In the genomic region with DNA sequence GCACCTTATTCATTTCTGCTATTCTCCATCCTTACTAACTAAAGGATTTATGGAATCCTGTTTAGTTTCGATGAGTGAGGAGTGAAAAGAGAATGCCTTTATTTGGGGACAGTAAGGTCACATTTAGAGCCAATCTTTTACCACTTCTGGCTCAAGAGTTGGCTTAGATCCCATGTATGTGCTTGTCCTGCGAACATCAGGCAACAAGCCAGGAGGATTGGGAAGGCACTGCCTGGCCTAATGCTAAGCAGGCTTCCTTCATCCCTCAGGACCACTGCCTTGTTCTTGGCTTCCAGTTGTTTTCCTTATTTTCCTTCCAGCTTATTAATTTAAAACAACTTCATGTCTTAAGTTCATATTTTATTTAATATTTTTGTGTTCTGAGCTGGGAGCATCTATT, we compare ENCODE assay signal across 22 mouse cellular contexts.
DNase-seq lines count a peak whose midpoint lies in the region; ATAC-seq and TF ChIP-seq lines count a peak whose summit lies in the region.
"Had no signal": no experiment of that assay in that cellular context is flagged by ENCODE, and none has a peak within 500 bp of the region (broad histone marks: within the 10 kb centered on the region; RNA-seq: fewer than 3 reads in every experiment).

No protein-coding gene starts in this region.

- H3K4me1 ChIP-seq in embryonic facial prominence, embryonic 14.5 days (ENCODE audit: control insufficient read depth, insufficient read depth, low read length): no peaks in the 10 kb centered on the region
- H3K4me1 ChIP-seq in embryonic facial prominence, embryonic 10.5 days: no peaks in the 10 kb centered on the region
- no peaks in the 10 kb centered on the region for H3K4me1 ChIP-seq in lung, embryonic 14.5 days (ENCODE audit: insufficient read depth)
- H3K4me1 ChIP-seq: forebrain, embryonic 10.5 days; heart, embryonic 13.5 days; limb, embryonic 15.5 days; megakaryocyte, embryonic 14.5 days; neural tube, embryonic 12.5 days had no signal

- H3K27me3 ChIP-seq in embryonic facial prominence, embryonic 14.5 days (replicated peaks; ENCODE audit: control insufficient read depth, insufficient read depth, low read length): no peaks in the 10 kb centered on the region
- no peaks in the 10 kb centered on the region for H3K27me3 ChIP-seq in embryonic facial prominence, embryonic 10.5 days (replicated peaks; ENCODE audit: low read depth, poor library complexity, severe bottlenecking)
- H3K27me3 ChIP-seq in lung, embryonic 14.5 days (ENCODE audit: insufficient read depth, low read length): no peaks in the 10 kb centered on the region
- H3K27me3 ChIP-seq: heart, embryonic 13.5 days; limb, embryonic 15.5 days; megakaryocyte, embryonic 14.5 days; neural tube, embryonic 12.5 days; Patski had no signal

- H3K9ac ChIP-seq in embryonic facial prominence, embryonic 14.5 days (ENCODE audit: low read depth, low read length): no peak overlapping the region
- H3K9ac ChIP-seq in lung, embryonic 14.5 days: no peak overlapping the region
- H3K9ac ChIP-seq: heart, embryonic 13.5 days; hindbrain, embryonic 14.5 days; limb, embryonic 15.5 days; liver, postnatal 0 days; neural tube, embryonic 12.5 days had no signal

- 73% methylated on average over 2 of the region's 2 CpGs for WGBS in embryonic facial prominence, embryonic 14.5 days
- WGBS in embryonic facial prominence, embryonic 10.5 days: 84% methylated on average over 2 of the region's 2 CpGs
- 44% methylated on average over 2 of the region's 2 CpGs for WGBS in lung, embryonic 14.5 days

- H3K9me3 ChIP-seq in embryonic facial prominence, embryonic 14.5 days (ENCODE audit: control insufficient read depth, low read length): no peaks in the 10 kb centered on the region
- no peaks in the 10 kb centered on the region for H3K9me3 ChIP-seq in embryonic facial prominence, embryonic 10.5 days
- no peaks in the 10 kb centered on the region for H3K9me3 ChIP-seq in lung, embryonic 14.5 days (ENCODE audit: low read depth, low read length)
- H3K9me3 ChIP-seq: forebrain, embryonic 10.5 days; heart, embryonic 13.5 days; limb, embryonic 15.5 days; megakaryocyte, embryonic 14.5 days; neural tube, embryonic 12.5 days had no signal

- H3K4me2 ChIP-seq in embryonic facial prominence, embryonic 14.5 days (ENCODE audit: low read depth, low read length): no peak overlapping the region
- no peak overlapping the region for H3K4me2 ChIP-seq in lung, embryonic 14.5 days
- H3K4me2 ChIP-seq: heart, embryonic 13.5 days; hindbrain, embryonic 14.5 days; limb, embryonic 15.5 days; neural tube, embryonic 12.5 days had no signal

- TF ChIP-seq CTCF in lung, embryonic 14.5 days (IDR thresholded peaks at IDR 0.05; ENCODE audit: low read depth): no peak

- DNase-seq in embryonic facial prominence, embryonic 14.5 days (ENCODE audit: low spot score): peak; percentile 62
- no peak for DNase-seq in embryonic facial prominence, embryonic 10.5 days (ENCODE audit: low spot score)
- DNase-seq in lung, embryonic 14.5 days: peak; percentile 34
- DNase-seq in lung, adult 18-20 months: no peak
- peak; percentile 16 for DNase-seq in brain, adult 2 months (ENCODE audit: low read depth, low spot score)
- peak; percentile 12 to 51 for DNase-seq in cerebellum, postnatal 25 days
- no peak for DNase-seq in right cerebral cortex, postnatal 25 days
- DNase-seq: adrenal gland, postnatal 36 days; embryo, embryonic 11 days; gastrocnemius, postnatal 14 days; heart, adult 18-20 months; kidney, postnatal 4 days; liver, postnatal 0 days; thymus, postnatal 36 days had no signal

- no peak for ATAC-seq in embryonic facial prominence, embryonic 14.5 days (ENCODE audit: low read depth)
- no peak for ATAC-seq in lung, embryonic 14.5 days (ENCODE audit: insufficient read depth)
- ATAC-seq: intestine, embryonic 16.5 days; liver, postnatal 0 days; Patski had no signal

- H3K27ac ChIP-seq in embryonic facial prominence, embryonic 14.5 days (replicated peaks; ENCODE audit: low read depth, low read length): no peak overlapping the region
- no peak overlapping the region for H3K27ac ChIP-seq in embryonic facial prominence, embryonic 10.5 days (replicated peaks)
- H3K27ac ChIP-seq in lung, embryonic 14.5 days (ENCODE audit: low read depth): no peak overlapping the region
- H3K27ac ChIP-seq: forebrain, embryonic 10.5 days; heart, embryonic 13.5 days; hindbrain, embryonic 14.5 days; limb, embryonic 15.5 days; neural tube, embryonic 12.5 days had no signal

- no peaks in the 10 kb centered on the region for H3K36me3 ChIP-seq in embryonic facial prominence, embryonic 14.5 days (ENCODE audit: control insufficient read depth, insufficient read depth, low read length)
- H3K36me3 ChIP-seq in embryonic facial prominence, embryonic 10.5 days (replicated peaks): no peaks in the 10 kb centered on the region
- no peaks in the 10 kb centered on the region for H3K36me3 ChIP-seq in lung, embryonic 14.5 days (ENCODE audit: insufficient read depth)
- H3K36me3 ChIP-seq: forebrain, embryonic 10.5 days; heart, embryonic 13.5 days; limb, embryonic 15.5 days; neural tube, embryonic 12.5 days had no signal

- H3K4me3 ChIP-seq in embryonic facial prominence, embryonic 14.5 days (ENCODE audit: low read depth, low read length): no peak overlapping the region
- no peak overlapping the region for H3K4me3 ChIP-seq in embryonic facial prominence, embryonic 10.5 days
- no peak overlapping the region for H3K4me3 ChIP-seq in lung, embryonic 14.5 days (ENCODE audit: low read depth, low read length)
- H3K4me3 ChIP-seq: forebrain, embryonic 10.5 days; heart, embryonic 13.5 days; limb, embryonic 15.5 days; megakaryocyte, embryonic 14.5 days; neural tube, embryonic 12.5 days had no signal

Comparison
In these comparisons a context has a peak if more than half of its experiments do, and no peak if none do; other contexts are left out.
1. DNase-seq: peak in embryonic facial prominence, embryonic 14.5 days (single experiment), lung, embryonic 14.5 days (single experiment), brain, adult 2 months (single experiment) and cerebellum, postnatal 25 days (2 of 2); none in embryonic facial prominence, embryonic 10.5 days (single experiment), lung, adult 18-20 months (0 of 2) and right cerebral cortex, postnatal 25 days (single experiment).